Mouse (Mus musculus): ENCODE data around the gene Zbtb2. TPM values are rescaled to one million over a fixed set of nuclear protein-coding genes. Genes with fewer than 3 reads are reported as not detected.
A peak's percentile ranks its signal among the peaks of the same experiment; 100 is the strongest.

The Zbtb2 gene
- polyA plus RNA-seq, 1 experiment from 2014 or later: 24.4 TPM

GRCm38 (mm10) chr10:4390550-4390949 is 2.6 kb upstream of the Zbtb2 start:
- H3K9me3 ChIP-seq (ENCODE audit: control insufficient read depth, low read length): no peaks in the 10 kb centered on the region

GRCm38 (mm10) chr10:4389461-4390112 is 1.7 kb upstream of the Zbtb2 start:
- Histone ChIP-seq H3K27me3 (ENCODE audit: control insufficient read depth, insufficient read depth, low read length) (no peaks in the 10 kb centered on the region), H3K27ac (replicated peaks; ENCODE audit: low read depth, low read length) (no peak overlapping the region), H3K4me3 (ENCODE audit: low read depth, low read length) (peak overlapping the region; percentile 88), H3K9me3 (ENCODE audit: control insufficient read depth, low read length) (no peaks in the 10 kb centered on the region), H3K4me1 (ENCODE audit: control insufficient read depth, insufficient read depth, low read length) (peaks cover 7% of the 10 kb centered on the region), H3K36me3 (ENCODE audit: control insufficient read depth, insufficient read depth, low read length) (peaks cover 6% of the 10 kb centered on the region; the same call in 1 of the 2 replicates), H3K9ac (ENCODE audit: low read length) (peak overlapping the region; percentile 97), H3K4me2 (ENCODE audit: low read depth, severe bottlenecking) (peak overlapping the region; percentile 86)
- ATAC-seq (ENCODE audit: insufficient number of reproducible peaks, low FRiP score, low TSS enrichment, low read depth): no peak
- DNase-seq (ENCODE audit: low spot score): no peak
- 75% methylated on average over 5 of the region's 5 CpGs for WGBS

More at GRCm38 (mm10) chr10:4390550-4390949, 2.6 kb upstream of the Zbtb2 start:
- no peak overlapping the region for H3K4me3 ChIP-seq (ENCODE audit: low read depth, low read length)
- no peak overlapping the region for H3K27ac ChIP-seq (replicated peaks; ENCODE audit: low read depth, low read length)
- H3K4me2 ChIP-seq (ENCODE audit: low read depth, severe bottlenecking): no peak overlapping the region
- no peak for DNase-seq (ENCODE audit: low spot score)
- no peak for ATAC-seq (ENCODE audit: insufficient number of reproducible peaks, low FRiP score, low TSS enrichment, low read depth)
- H3K4me1 ChIP-seq (ENCODE audit: control insufficient read depth, insufficient read depth, low read length): peaks cover 7% of the 10 kb centered on the region
- no peaks in the 10 kb centered on the region for H3K27me3 ChIP-seq (ENCODE audit: control insufficient read depth, insufficient read depth, low read length)
- peaks cover 8% of the 10 kb centered on the region; the same call in 1 of the 2 replicates for H3K36me3 ChIP-seq (ENCODE audit: control insufficient read depth, insufficient read depth, low read length)
- WGBS: 58% methylated on average over 2 of the region's 2 CpGs
- no peak overlapping the region for H3K9ac ChIP-seq (ENCODE audit: low read length)

- peaks cover 7% of the 10 kb centered on the region for H3K4me1 ChIP-seq (ENCODE audit: control insufficient read depth, insufficient read depth, low read length)
- no peaks in the 10 kb centered on the region for H3K27me3 ChIP-seq (ENCODE audit: control insufficient read depth, insufficient read depth, low read length)
- 18% methylated on average over 10 of the region's 10 CpGs for WGBS
- H3K27ac ChIP-seq (replicated peaks; ENCODE audit: low read depth, low read length): no peak overlapping the region
- H3K36me3 ChIP-seq (ENCODE audit: control insufficient read depth, insufficient read depth, low read length): peaks cover 4% of the 10 kb centered on the region; the same call in 1 of the 2 replicates
- no peak for ATAC-seq (ENCODE audit: insufficient number of reproducible peaks, low FRiP score, low TSS enrichment, low read depth)
- peak overlapping the region; percentile 97 for H3K9ac ChIP-seq (ENCODE audit: low read length)
- H3K4me2 ChIP-seq (ENCODE audit: low read depth, severe bottlenecking): peak overlapping the region; percentile 86
- peak overlapping the region; percentile 88 for H3K4me3 ChIP-seq (ENCODE audit: low read depth, low read length)
- DNase-seq (ENCODE audit: low spot score): no peak
- H3K9me3 ChIP-seq (ENCODE audit: control insufficient read depth, low read length): no peaks in the 10 kb centered on the region
These were observed 1.1 kb upstream of the Zbtb2 start for GRCm38 (mm10) chr10:4389036-4389435.

- Histone ChIP-seq H3K4me1 (ENCODE audit: control insufficient read depth, insufficient read depth, low read length) (peaks cover 7% of the 10 kb centered on the region), H3K4me3 (ENCODE audit: low read depth, low read length) (peak overlapping the region; percentile 88), H3K27ac (replicated peaks; ENCODE audit: low read depth, low read length) (peak overlapping the region; percentile 97), H3K27me3 (ENCODE audit: control insufficient read depth, insufficient read depth, low read length) (no peaks in the 10 kb centered on the region), H3K9ac (ENCODE audit: low read length) (peak overlapping the region; percentile 97), H3K4me2 (ENCODE audit: low read depth, severe bottlenecking) (peak overlapping the region; percentile 86), H3K9me3 (ENCODE audit: control insufficient read depth, low read length) (no peaks in the 10 kb centered on the region), H3K36me3 (ENCODE audit: control insufficient read depth, insufficient read depth, low read length) (peaks cover 4% of the 10 kb centered on the region; the same call in 1 of the 2 replicates)
- no peak for ATAC-seq (ENCODE audit: insufficient number of reproducible peaks, low FRiP score, low TSS enrichment, low read depth)
- DNase-seq (ENCODE audit: low spot score): no peak
- under 1% methylated on average over 19 of the region's 19 CpGs for WGBS
These were observed 457 bp upstream of the Zbtb2 start for GRCm38 (mm10) chr10:4388384-4388745.

GRCm38 (mm10) chr10:4386609-4387591 is 1.0 kb downstream of the Zbtb2 start:
- H3K4me3 ChIP-seq (ENCODE audit: low read depth, low read length): peak overlapping the region; percentile 88
- H3K9me3 ChIP-seq (ENCODE audit: control insufficient read depth, low read length): no peaks in the 10 kb centered on the region
- under 1% methylated on average over 50 of the region's 133 CpGs for WGBS
- no peaks in the 10 kb centered on the region for H3K27me3 ChIP-seq (ENCODE audit: control insufficient read depth, insufficient read depth, low read length)
- peak overlapping the region; percentile 97 for H3K9ac ChIP-seq (ENCODE audit: low read length)
- peak; percentile 96 for DNase-seq (ENCODE audit: low spot score)
- ATAC-seq (ENCODE audit: insufficient number of reproducible peaks, low FRiP score, low TSS enrichment, low read depth): peak; percentile 92
- H3K4me2 ChIP-seq (ENCODE audit: low read depth, severe bottlenecking): peak overlapping the region; percentile 86
- H3K27ac ChIP-seq (replicated peaks; ENCODE audit: low read depth, low read length): peak overlapping the region; percentile 97
- peaks cover 7% of the 10 kb centered on the region for H3K4me1 ChIP-seq (ENCODE audit: control insufficient read depth, insufficient read depth, low read length)
- H3K36me3 ChIP-seq (ENCODE audit: control insufficient read depth, insufficient read depth, low read length): no peaks in the 10 kb centered on the region

GRCm38 (mm10) chr10:4384244-4384643 is 3.7 kb downstream of the Zbtb2 start:
- Histone ChIP-seq H3K9ac (ENCODE audit: low read length) (no peak overlapping the region), H3K4me1 (ENCODE audit: control insufficient read depth, insufficient read depth, low read length) (peaks cover 5% of the 10 kb centered on the region), H3K27me3 (ENCODE audit: control insufficient read depth, insufficient read depth, low read length) (no peaks in the 10 kb centered on the region), H3K27ac (replicated peaks; ENCODE audit: low read depth, low read length) (no peak overlapping the region), H3K9me3 (ENCODE audit: control insufficient read depth, low read length) (no peaks in the 10 kb centered on the region), H3K4me2 (ENCODE audit: low read depth, severe bottlenecking) (no peak overlapping the region), H3K4me3 (ENCODE audit: low read depth, low read length) (no peak overlapping the region), H3K36me3 (ENCODE audit: control insufficient read depth, insufficient read depth, low read length) (no peaks in the 10 kb centered on the region)
- WGBS: 94% methylated on average over 7 of the region's 7 CpGs
- DNase-seq (ENCODE audit: low spot score): no peak
- no peak for ATAC-seq (ENCODE audit: insufficient number of reproducible peaks, low FRiP score, low TSS enrichment, low read depth)

GRCm38 (mm10) chr10:4380748-4381147 is 7.2 kb downstream of the Zbtb2 start:
- Histone ChIP-seq H3K9me3 (ENCODE audit: control insufficient read depth, low read length) (no peaks in the 10 kb centered on the region), H3K27ac (replicated peaks; ENCODE audit: low read depth, low read length) (no peak overlapping the region), H3K4me1 (ENCODE audit: control insufficient read depth, insufficient read depth, low read length) (no peaks in the 10 kb centered on the region), H3K4me3 (ENCODE audit: low read depth, low read length) (no peak overlapping the region), H3K36me3 (ENCODE audit: control insufficient read depth, insufficient read depth, low read length) (no peaks in the 10 kb centered on the region), H3K4me2 (ENCODE audit: low read depth, severe bottlenecking) (no peak overlapping the region), H3K9ac (ENCODE audit: low read length) (no peak overlapping the region), H3K27me3 (ENCODE audit: control insufficient read depth, insufficient read depth, low read length) (no peaks in the 10 kb centered on the region)
- DNase-seq (ENCODE audit: low spot score) (no peak), ATAC-seq (ENCODE audit: insufficient number of reproducible peaks, low FRiP score, low TSS enrichment, low read depth) (no peak)
- 87% methylated on average over 5 of the region's 5 CpGs for WGBS

GRCm38 (mm10) chr10:4376931-4377330 is 11.0 kb downstream of the Zbtb2 start:
- ATAC-seq (ENCODE audit: insufficient number of reproducible peaks, low FRiP score, low TSS enrichment, low read depth): no peak
- Histone ChIP-seq H3K9ac (ENCODE audit: low read length) (no peak overlapping the region), H3K4me3 (ENCODE audit: low read depth, low read length) (no peak overlapping the region), H3K4me2 (ENCODE audit: low read depth, severe bottlenecking) (no peak overlapping the region), H3K27me3 (ENCODE audit: control insufficient read depth, insufficient read depth, low read length) (no peaks in the 10 kb centered on the region), H3K4me1 (ENCODE audit: control insufficient read depth, insufficient read depth, low read length) (no peaks in the 10 kb centered on the region), H3K36me3 (ENCODE audit: control insufficient read depth, insufficient read depth, low read length) (peaks cover 2% of the 10 kb centered on the region; the same call in 1 of the 2 replicates), H3K27ac (replicated peaks; ENCODE audit: low read depth, low read length) (no peak overlapping the region), H3K9me3 (ENCODE audit: control insufficient read depth, low read length) (no peaks in the 10 kb centered on the region)
- WGBS: 92% methylated on average over 7 of the region's 7 CpGs
- no peak for DNase-seq (ENCODE audit: low spot score)
